Mouse (Mus musculus) midbrain, embryonic 12.5 days (tissue): Measurements from ENCODE around the gene Nsfl1c. TPM values are rescaled to one million over a fixed set of nuclear protein-coding genes. Genes with fewer than 3 reads are reported as not detected.
A peak's percentile ranks its signal among the peaks of the same experiment; 100 is the strongest.
"Not testable (repeated sequence)": the region's sequence is repeated elsewhere in the genome, so short reads cannot be mapped to it uniquely, and the experiment has no call there.

ENCODE experiments used
- ATAC-seq: fragments of 200-750 bp; cut with Nextera tagmentation; 2 replicates; pipeline ENCODE4 v1.8.0; 2017; ENCODE audit warnings: low read depth, moderate TSS enrichment, moderate library complexity; ENCODE audit not compliant: low FRiP score
- H3K27ac ChIP-seq: fragments of 300-500 bp; sonication (generic); replicated peaks from 2 replicates; pipeline ENCODE4 v1.5.1; 2016; ENCODE audit warnings: mild to moderate bottlenecking
- H3K27me3 ChIP-seq: fragments of 300-500 bp; sonication (generic); 2 replicates; pipeline ENCODE4 v1.6.1; 2016; ENCODE audit warnings: mild to moderate bottlenecking
- H3K36me3 ChIP-seq: fragments of 300-500 bp; sonication (generic); 2 replicates; pipeline ENCODE4 v1.6.1; 2016
- H3K4me1 ChIP-seq: fragments of 300-500 bp; sonication (generic); 2 replicates; pipeline ENCODE4 v1.6.1; 2016
- H3K4me2 ChIP-seq: fragments of 300-500 bp; sonication (generic); replicated peaks from 2 replicates; pipeline ENCODE4 v1.6.1; 2016; ENCODE audit warnings: mild to moderate bottlenecking, moderate library complexity
- H3K4me3 ChIP-seq: fragments of 300-500 bp; sonication (generic); 2 replicates; pipeline ENCODE4 v1.5.1; 2016; ENCODE audit warnings: mild to moderate bottlenecking
- H3K9ac ChIP-seq: fragments of 300-500 bp; sonication (generic); replicated peaks from 2 replicates; pipeline ENCODE4 v1.6.1; 2016; ENCODE audit warnings: mild to moderate bottlenecking, moderate library complexity
- H3K9me3 ChIP-seq: fragments of 300-500 bp; sonication (generic); 2 replicates; pipeline ENCODE4 v1.6.1; 2016; ENCODE audit warnings: mild to moderate bottlenecking
- WGBS: fragments of 180-500 bp; shearing (Covaris S2); methylation state at CpG from one replicate; pipeline ENCODE4 v1.1.7; 2016; 5-methylcytosine and 5-hydroxymethylcytosine counted together
- polyA plus RNA-seq: library from polyadenylated mRNA; unstranded; fragments of >200 nt; fragmentation: Nextera tagmentation; extraction: Ambion mirVana; gene quantifications from 2 replicates; pipeline ENCODE4 v1.2.1, GENCODE M21; 2016

Nsfl1c gene
- 254 and 264 TPM in 2 replicates for polyA plus RNA-seq

DNA sequence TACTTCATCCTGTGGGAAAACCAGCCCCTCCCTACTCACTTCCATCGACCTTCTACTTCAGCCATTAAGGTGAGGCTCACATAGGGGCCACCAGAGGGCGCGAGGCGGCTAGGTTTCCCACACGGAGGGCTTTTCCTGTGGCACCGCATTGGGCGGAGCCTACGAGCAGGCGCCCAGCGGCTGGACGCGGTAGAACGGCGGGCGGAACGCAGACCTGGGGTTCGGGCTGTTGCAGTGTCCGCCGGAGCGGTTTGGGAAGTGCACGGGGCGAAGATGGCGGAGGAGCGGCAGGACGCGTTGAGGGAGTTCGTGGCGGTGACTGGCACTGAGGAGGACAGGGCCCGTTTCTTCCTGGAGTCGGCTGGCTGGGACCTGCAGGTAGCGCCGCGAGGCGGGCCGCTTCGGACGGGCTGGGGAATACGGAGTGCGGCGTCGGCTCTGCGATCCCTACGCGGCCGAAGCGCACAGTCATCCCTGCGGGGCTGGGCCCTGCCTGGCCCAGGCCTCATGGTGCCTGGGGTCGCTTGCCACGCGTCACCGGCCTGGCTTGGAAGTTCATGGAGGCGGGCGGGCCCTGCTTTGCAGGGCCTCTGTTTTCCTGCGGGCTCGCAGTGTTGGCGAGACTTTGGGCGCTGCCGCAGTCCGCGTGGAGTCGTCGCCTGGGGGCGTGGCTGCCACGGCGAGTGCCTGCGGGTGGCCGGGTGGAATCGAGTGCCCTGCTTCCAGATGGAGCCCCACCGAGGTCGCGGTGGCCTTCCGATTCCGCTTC, at the start of gene Nsfl1c:
Gene Nsfl1c (plus strand): TSS at position 148 of the 769 bp plus-strand sequence.
- under 1% methylated on average over 58 of the region's 73 CpGs for WGBS
- peak within 1 kb of the TSS; percentile 52; the same call in 1 of the 2 replicates for H3K27ac ChIP-seq

DNA sequence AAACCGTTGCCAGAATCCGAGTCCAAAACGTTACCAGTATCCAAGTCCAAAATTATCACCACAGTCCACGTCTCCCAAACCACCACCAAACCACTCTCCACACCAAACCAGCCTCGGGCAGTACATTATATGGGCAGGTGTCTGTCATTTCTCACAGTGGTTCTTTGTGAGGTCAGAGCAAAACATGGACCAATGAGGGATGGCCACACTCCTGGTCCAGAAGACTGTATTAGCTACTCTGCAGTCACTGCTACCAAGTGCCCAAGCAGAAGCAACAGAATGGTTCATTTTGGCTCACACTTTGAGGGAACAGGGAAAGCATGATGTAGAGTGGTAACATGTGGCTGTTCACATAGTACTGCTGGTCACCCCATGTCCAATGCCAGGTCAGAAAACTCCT, 17.9 kb upstream of the Nsfl1c start, which contains the start of gene 4921509C19Rik:
Gene 4921509C19Rik (minus strand): TSS at position 101 of the 400 bp plus-strand sequence.
- H3K36me3 ChIP-seq, H3K4me3 ChIP-seq, H3K4me1 ChIP-seq, ATAC-seq, H3K4me2 ChIP-seq, H3K27me3 ChIP-seq, H3K9me3 ChIP-seq, H3K27ac ChIP-seq, H3K9ac ChIP-seq: not testable (repeated sequence)
- 88% methylated on average over 5 of the region's 5 CpGs for WGBS

More for the DNA sequence above, at the start of gene Nsfl1c:
- no peaks in the 10 kb centered on the region for H3K9me3 ChIP-seq
- H3K9ac ChIP-seq: peak within 1 kb of the TSS; percentile 92
- H3K4me2 ChIP-seq: peak within 1 kb of the TSS; percentile 71
- H3K4me3 ChIP-seq: peak within 1 kb of the TSS; percentile 87
- H3K4me1 ChIP-seq: peaks cover 26% of the 10 kb centered on the region
- ATAC-seq: peak; percentile 100
- peaks cover 4% of the 10 kb centered on the region; the same call in 1 of the 2 replicates for H3K27me3 ChIP-seq
- H3K36me3 ChIP-seq: peaks cover 21% of the 10 kb centered on the region

DNA sequence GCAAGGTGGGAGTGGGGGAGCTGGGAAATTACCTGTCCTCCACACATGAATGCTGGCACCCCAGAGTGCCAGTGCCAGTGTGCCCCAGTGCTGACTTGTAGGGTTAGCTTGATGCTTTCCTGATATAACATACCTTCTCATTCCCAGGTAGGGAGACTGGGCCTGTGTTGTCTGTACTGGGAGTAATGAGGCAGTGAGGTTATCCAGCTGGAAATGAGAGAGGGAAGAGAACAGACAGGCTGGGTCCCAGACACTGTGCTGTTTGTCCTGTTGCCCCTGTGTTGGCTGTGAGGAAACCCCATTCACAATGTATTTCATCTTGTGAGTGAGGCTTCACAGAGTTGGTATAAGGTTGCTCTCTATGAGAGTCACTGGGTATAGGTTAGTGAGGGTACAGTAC, 7.5 kb upstream of the Nsfl1c start:
- Histone ChIP-seq H3K4me3 (no peak overlapping the region), H3K9ac (no peak overlapping the region), H3K27ac (no peak overlapping the region), H3K4me1 (no peaks in the 10 kb centered on the region), H3K9me3 (no peaks in the 10 kb centered on the region), H3K27me3 (peaks cover 6% of the 10 kb centered on the region), H3K4me2 (no peak overlapping the region), H3K36me3 (no peaks in the 10 kb centered on the region)
- ATAC-seq: no peak

DNA sequence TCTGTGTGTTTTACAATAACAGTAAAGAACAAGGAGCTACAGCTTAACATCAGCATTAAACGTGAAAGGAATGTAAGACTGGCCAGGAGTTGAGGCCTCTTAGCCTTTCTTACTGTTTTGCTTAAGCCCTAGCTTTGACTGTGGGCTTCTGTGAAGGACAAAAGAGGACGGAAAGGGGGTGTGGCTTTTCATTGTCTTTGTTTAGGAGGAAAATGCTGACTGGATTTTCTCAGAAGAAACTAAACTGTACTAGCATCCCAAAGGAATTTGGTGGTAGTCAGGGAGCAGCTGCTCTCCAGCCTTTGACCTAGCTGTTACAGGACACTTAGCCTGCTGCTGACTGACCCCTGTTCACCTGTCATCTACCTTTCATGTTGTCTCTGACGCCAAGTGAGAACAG, 4.4 kb downstream of the Nsfl1c start:
- Histone ChIP-seq H3K9ac (no peak overlapping the region), H3K9me3 (no peaks in the 10 kb centered on the region), H3K27ac (no peak overlapping the region), H3K4me1 (peaks cover 26% of the 10 kb centered on the region), H3K4me2 (no peak overlapping the region), H3K27me3 (no peaks in the 10 kb centered on the region), H3K4me3 (no peak overlapping the region), H3K36me3 (peaks cover 58% of the 10 kb centered on the region)
- 49% methylated on average over 3 of the region's 3 CpGs for WGBS
- no peak for ATAC-seq

DNA sequence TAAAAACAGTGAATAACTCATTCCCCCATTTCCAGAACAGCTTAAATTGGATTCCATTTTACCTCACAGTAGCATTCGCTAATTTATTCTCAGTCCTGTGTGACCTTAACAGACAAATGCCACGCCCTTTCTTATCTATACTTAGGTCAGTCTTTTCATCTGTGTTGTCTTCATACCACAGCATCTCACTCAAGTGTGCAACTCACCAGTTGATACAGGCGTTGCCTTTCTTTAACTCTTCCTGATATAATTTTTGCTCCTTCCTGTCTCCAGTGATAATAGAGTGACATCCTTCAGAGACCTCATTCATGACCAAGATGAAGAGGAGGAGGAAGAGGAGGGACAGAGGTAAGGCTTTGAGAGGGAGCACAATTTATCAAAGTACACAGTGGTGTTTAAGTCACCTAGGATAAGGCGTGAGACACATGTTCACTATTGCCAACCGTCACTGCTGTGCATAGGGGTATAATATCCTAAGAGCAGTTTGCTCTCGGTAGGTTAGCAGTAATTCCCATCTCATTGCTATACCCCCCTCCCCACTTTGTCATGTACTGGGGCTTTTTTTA, 6.5 kb downstream of the Nsfl1c start:
- Histone ChIP-seq H3K9me3 (no peaks in the 10 kb centered on the region), H3K27me3 (no peaks in the 10 kb centered on the region), H3K9ac (no peak overlapping the region), H3K4me2 (no peak overlapping the region), H3K4me3 (no peak overlapping the region), H3K4me1 (peaks cover 18% of the 10 kb centered on the region), H3K27ac (no peak overlapping the region), H3K36me3 (peaks cover 77% of the 10 kb centered on the region)
- no peak for ATAC-seq
- 90% methylated on average over 6 of the region's 6 CpGs for WGBS

DNA sequence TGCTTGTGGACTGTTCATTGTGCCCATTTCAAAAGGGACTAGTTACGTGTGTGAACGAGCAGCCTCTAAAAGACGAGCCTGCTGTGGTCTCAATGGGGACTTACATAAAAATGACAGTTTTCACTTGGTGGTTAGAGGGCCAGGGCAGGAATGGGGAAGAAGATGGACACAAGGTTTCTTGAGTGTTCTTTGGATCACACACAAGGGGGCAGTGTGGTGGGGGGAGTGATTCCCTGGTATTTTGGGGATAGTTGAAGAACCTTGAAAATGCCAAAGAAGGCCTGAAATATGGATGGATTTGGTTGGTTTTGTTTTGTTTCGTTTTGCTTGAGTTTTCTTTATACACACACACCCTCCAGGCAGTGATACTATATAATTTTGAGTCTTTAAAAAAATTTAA, 10.2 kb downstream of the Nsfl1c start:
- WGBS: 88% methylated on average over 4 of the region's 4 CpGs
- no peak for ATAC-seq
- H3K9me3 ChIP-seq: no peaks in the 10 kb centered on the region
- no peaks in the 10 kb centered on the region for H3K27me3 ChIP-seq
- no peaks in the 10 kb centered on the region for H3K4me1 ChIP-seq
- no peak overlapping the region for H3K9ac ChIP-seq
- H3K36me3 ChIP-seq: peaks cover 89% of the 10 kb centered on the region
- no peak overlapping the region for H3K4me3 ChIP-seq
- no peak overlapping the region for H3K4me2 ChIP-seq
- no peak overlapping the region for H3K27ac ChIP-seq

DNA sequence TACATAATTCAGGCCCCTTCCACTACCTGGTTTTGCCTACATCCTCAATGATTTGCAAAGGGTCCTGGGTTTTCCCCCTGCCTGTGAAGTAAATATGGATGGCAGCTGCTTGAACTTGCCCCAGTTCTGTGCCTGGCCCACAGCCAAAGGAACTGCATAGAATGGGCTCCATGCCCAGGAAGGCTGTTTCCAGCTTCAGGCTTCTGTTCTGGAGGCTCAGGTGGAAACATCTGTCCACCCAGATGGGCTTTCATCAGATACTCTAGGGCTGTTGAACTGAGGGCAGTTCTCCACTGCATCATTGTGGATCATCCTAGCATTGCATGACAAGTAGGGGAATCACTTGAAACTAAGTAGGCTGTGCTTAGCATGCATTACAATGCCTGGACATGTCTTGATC, 18.2 kb downstream of the Nsfl1c start:
- no peak overlapping the region for H3K4me3 ChIP-seq
- H3K9ac ChIP-seq: no peak overlapping the region
- no peaks in the 10 kb centered on the region for H3K4me1 ChIP-seq
- no peaks in the 10 kb centered on the region for H3K27me3 ChIP-seq
- no peak overlapping the region for H3K4me2 ChIP-seq
- ATAC-seq: no peak
- H3K27ac ChIP-seq: no peak overlapping the region
- H3K9me3 ChIP-seq: no peaks in the 10 kb centered on the region
- peaks cover 91% of the 10 kb centered on the region for H3K36me3 ChIP-seq

DNA sequence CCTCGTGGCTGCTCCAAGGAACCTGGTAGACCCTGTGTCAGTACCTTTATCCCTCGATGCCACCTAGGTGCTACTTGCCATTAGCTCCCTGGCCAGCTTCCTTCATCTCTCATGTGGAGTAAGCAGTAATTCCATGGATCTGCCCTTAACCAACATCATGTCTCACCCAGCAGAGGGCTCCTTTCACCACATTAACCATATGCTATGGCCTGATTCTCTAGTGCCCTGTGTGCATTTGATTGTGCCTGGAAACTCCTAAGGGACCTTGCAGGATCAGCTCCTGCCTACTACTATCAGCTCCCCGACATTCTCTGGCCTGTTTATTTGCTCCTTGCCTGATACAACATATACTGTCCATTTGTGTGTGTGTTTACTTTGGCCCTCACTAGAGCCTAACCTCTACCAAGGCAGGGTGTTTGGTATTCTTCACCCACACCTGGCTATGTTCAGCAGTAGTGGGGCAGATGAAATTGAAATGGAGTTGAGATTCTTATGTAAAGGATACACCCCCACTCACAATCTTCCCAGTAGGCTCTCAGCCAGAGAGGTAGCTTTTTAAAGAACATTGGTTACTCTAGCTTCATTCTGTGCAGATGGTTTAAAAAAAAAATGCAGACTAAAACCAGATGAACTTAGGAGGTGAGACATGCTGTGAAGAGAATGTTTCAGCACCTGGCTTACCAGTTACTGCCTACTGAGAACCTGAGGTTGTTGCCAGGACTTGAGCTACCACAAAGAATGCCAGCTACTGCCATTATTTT, 19.7 kb downstream of the Nsfl1c start:
- Histone ChIP-seq H3K27me3 (no peaks in the 10 kb centered on the region), H3K4me2 (no peak overlapping the region), H3K4me3 (no peak overlapping the region), H3K4me1 (no peaks in the 10 kb centered on the region), H3K9me3 (no peaks in the 10 kb centered on the region), H3K27ac (no peak overlapping the region), H3K36me3 (peaks cover 84% of the 10 kb centered on the region), H3K9ac (no peak overlapping the region)
- ATAC-seq: no peak
- WGBS: 91% methylated on average over 3 of the region's 3 CpGs

DNA sequence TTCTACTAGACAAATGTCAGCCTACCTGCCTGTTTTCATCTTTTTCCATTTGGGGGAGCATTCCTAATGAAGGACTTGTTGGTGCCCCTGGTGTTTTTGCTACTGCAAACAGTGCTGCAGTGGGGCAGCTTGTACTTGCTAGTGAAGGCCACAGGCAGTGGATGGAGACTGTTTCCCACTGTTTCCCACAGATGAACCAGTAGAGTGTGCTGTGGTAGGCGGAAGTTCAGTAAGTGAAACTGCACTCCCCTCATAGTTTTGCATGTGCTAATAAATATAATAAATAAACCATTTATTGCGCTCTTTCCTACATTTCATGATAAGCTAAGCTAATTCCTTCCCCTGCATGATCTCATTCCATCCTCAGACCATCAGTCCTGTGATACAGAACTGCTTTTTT, 25.0 kb downstream of the Nsfl1c start:
- no peaks in the 10 kb centered on the region for H3K27me3 ChIP-seq
- H3K9me3 ChIP-seq: no peaks in the 10 kb centered on the region
- H3K4me2 ChIP-seq: no peak overlapping the region
- no peak overlapping the region for H3K4me3 ChIP-seq
- H3K9ac ChIP-seq: no peak overlapping the region
- no peak for ATAC-seq
- no peaks in the 10 kb centered on the region for H3K4me1 ChIP-seq
- WGBS: 87% methylated on average over 2 of the region's 2 CpGs
- no peak overlapping the region for H3K27ac ChIP-seq
- H3K36me3 ChIP-seq: peaks cover 49% of the 10 kb centered on the region

DNA sequence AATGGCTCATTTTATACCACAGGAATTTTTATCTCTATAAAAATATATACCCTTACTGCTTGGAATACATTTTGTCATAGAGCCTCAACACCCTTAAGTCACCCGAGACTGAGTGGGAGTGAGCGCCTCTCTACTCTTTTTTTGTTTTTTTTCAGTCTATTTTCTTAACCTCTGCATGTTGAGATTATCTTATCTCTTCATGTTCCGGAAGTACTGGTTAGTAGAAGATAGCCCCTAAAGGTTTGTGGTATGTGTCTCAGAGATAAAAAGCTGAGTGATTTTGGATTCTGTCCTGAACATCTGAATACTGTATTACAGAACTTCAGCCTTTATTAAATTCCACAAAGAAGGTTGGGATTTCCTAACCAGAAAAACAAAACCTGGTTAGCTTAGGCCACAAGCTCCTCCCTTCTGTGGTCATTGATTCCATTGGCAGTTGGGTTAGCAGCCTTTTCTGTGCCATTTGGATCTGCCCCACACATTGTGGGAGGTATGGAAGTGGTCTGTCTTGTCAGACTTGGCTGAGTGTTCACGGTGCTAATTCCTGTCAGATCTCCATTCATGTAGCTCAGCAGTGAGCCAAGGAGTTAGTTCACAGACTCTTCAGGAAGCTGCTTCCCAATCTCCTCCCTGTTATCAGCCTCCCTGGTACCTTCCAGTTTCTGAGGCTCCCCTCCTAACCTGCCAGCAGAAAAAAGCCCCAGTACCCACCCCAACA, 30.5 kb downstream of the Nsfl1c start:
- Histone ChIP-seq H3K27me3 (no peaks in the 10 kb centered on the region), H3K4me1 (no peaks in the 10 kb centered on the region), H3K36me3 (peaks cover 10% of the 10 kb centered on the region), H3K9ac (no peak overlapping the region), H3K4me2 (no peak overlapping the region), H3K4me3 (no peak overlapping the region), H3K27ac (no peak overlapping the region), H3K9me3 (no peaks in the 10 kb centered on the region)
- 69% methylated on average over 4 of the region's 4 CpGs for WGBS
- no peak for ATAC-seq

DNA sequence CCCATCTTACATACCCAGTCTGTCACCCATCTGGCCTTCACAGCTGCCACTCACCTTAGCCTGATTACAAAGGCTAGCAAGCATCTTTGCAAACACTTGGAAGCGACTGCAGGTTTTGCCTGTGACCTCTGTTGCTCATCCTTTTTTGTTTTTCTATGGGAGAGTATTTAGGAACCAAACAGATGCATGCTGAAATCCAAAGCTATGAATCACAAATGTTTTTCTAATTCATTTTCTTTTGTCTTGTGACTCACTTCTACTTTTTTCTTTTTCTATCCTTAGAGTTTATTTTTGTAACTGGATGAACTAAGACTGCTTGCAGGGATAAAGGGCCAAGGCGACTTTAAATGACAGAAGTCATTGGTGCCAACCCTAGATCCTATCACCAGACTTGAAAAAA, 31.5 kb downstream of the Nsfl1c start:
- Histone ChIP-seq H3K4me1 (no peaks in the 10 kb centered on the region), H3K36me3 (peaks cover 9% of the 10 kb centered on the region), H3K9ac (no peak overlapping the region), H3K9me3 (no peaks in the 10 kb centered on the region), H3K4me3 (no peak overlapping the region), H3K4me2 (no peak overlapping the region), H3K27ac (no peak overlapping the region), H3K27me3 (no peaks in the 10 kb centered on the region)
- ATAC-seq: no peak
- WGBS: 72% methylated on average over 2 of the region's 2 CpGs

DNA sequence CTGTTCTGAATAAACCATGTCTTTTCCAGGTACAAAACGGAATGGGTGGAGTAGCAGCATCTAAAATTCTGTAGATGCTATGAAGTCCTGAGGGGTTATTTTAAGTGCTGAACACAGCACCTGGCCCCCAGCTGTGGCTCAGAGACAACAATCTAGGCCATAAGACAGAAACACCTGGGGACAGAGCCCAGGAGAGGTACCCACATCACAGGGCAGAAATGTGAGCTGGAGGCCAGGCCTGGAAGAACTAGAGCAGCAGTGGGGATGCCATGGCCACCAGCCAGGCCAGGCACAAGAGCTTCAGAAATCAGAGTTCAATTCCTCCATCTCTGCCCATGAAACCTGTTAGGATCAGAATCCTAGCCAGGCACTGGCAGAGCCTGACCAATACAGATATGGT, 34.1 kb downstream of the Nsfl1c start:
- WGBS: 89% methylated on average over 1 of the region's 1 CpGs
- Histone ChIP-seq H3K4me3 (no peak overlapping the region), H3K36me3 (no peaks in the 10 kb centered on the region), H3K27me3 (no peaks in the 10 kb centered on the region), H3K27ac (no peak overlapping the region), H3K4me1 (no peaks in the 10 kb centered on the region), H3K4me2 (no peak overlapping the region), H3K9me3 (no peaks in the 10 kb centered on the region), H3K9ac (no peak overlapping the region)
- ATAC-seq: no peak
